Mouse (Mus musculus): ENCODE measurements around the gene Gstp3. TPM values are rescaled to one million over a fixed set of nuclear protein-coding genes. Genes with fewer than 3 reads are reported as not detected.
"Not testable (repeated sequence)": the region's sequence is repeated elsewhere in the genome, so short reads cannot be mapped to it uniquely, and the experiment has no call there.

Gstp3 gene
- total and polyA plus RNA-seq, 2 experiments from 2014 or later, result not detected

DNA sequence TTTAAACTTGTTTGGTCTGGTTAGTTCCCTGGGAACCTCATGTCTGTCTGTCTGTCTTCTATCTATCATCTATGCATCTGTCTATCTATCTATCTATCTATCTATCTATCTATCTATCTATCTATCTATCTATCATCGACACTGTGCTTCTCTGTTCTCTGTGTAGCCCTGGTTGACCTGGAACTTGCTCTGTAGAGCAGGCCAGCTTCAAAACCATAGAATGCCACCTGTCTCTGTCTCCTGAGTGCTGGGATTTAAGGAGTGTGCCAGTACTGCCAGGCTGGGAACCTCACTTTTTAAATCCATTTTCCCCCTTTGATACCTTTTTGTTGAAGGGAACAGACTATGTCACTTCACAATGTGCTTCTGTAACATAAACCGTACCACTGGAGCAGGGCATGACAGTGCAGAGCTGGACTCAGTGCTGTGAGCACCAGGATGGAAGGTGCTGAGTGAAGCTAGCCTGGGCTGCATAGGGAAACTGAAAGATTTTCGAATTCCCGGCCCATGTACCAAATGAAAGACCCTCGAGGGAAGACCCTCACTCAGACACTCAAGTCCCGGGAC, 1.6 kb upstream of the Gstp3 start:
- H3K9me3 ChIP-seq (ENCODE audit: low read length), result no peaks in the 10 kb centered on the region
- no peak overlapping the region for H3K27ac ChIP-seq (ENCODE audit: low read depth, low read length)
- no peak for TF ChIP-seq CTCF (IDR thresholded peaks at IDR 0.05; ENCODE audit: low read depth)
- no peaks in the 10 kb centered on the region for H3K27me3 ChIP-seq (ENCODE audit: insufficient read depth, low read length)
- H3K36me3 ChIP-seq (ENCODE audit: insufficient read depth), result no peaks in the 10 kb centered on the region
- H3K4me1 ChIP-seq (ENCODE audit: insufficient read depth), result no peaks in the 10 kb centered on the region
- WGBS, result 87% methylated on average over 5 of the region's 6 CpGs
- H3K4me3 ChIP-seq (ENCODE audit: low read depth, low read length), result no peak overlapping the region
- no peak overlapping the region for H3K4me2 ChIP-seq (ENCODE audit: low read depth)
- DNase-seq (no peak), ATAC-seq (no peak)
- no peak overlapping the region for H3K9ac ChIP-seq

GRCm38 (mm10) chr19:4060044-4060898, 902 bp upstream of the Gstp3 start:
- not testable (repeated sequence) for H3K27ac ChIP-seq (ENCODE audit: low read depth, low read length); DNase-seq; H3K4me3 ChIP-seq (ENCODE audit: low read depth, low read length); ATAC-seq; H3K9me3 ChIP-seq (ENCODE audit: low read length); H3K9ac ChIP-seq; H3K4me1 ChIP-seq (ENCODE audit: insufficient read depth); H3K36me3 ChIP-seq (ENCODE audit: insufficient read depth); H3K4me2 ChIP-seq (ENCODE audit: low read depth); H3K27me3 ChIP-seq (ENCODE audit: insufficient read depth, low read length)
- WGBS, result 84% methylated on average over 8 of the region's 8 CpGs

- Histone ChIP-seq H3K9ac (no peak overlapping the region), H3K4me2 (ENCODE audit: low read depth) (no peak overlapping the region), H3K4me3 (ENCODE audit: low read depth, low read length) (no peak overlapping the region), H3K27ac (ENCODE audit: low read depth, low read length) (no peak overlapping the region), H3K4me1 (ENCODE audit: insufficient read depth) (no peaks in the 10 kb centered on the region), H3K9me3 (ENCODE audit: low read length) (no peaks in the 10 kb centered on the region), H3K36me3 (ENCODE audit: insufficient read depth) (no peaks in the 10 kb centered on the region), H3K27me3 (ENCODE audit: insufficient read depth, low read length) (no peaks in the 10 kb centered on the region)
- TF ChIP-seq CTCF (IDR thresholded peaks at IDR 0.05; ENCODE audit: low read depth), result no peak
- DNase-seq, result no peak
- no peak for ATAC-seq
- whole genome bisulfite sequencing, result 87% methylated on average over 5 of the region's 5 CpGs
Measured at GRCm38 (mm10) chr19:4058581-4058980, 788 bp downstream of the Gstp3 start.

GRCm38 (mm10) chr19:4057962-4058361, 1.4 kb downstream of the Gstp3 start:
- DNase-seq (no peak), ATAC-seq (no peak)
- 92% methylated on average over 7 of the region's 7 CpGs for WGBS
- Histone ChIP-seq H3K36me3 (ENCODE audit: insufficient read depth) (no peaks in the 10 kb centered on the region), H3K27me3 (ENCODE audit: insufficient read depth, low read length) (no peaks in the 10 kb centered on the region), H3K9me3 (ENCODE audit: low read length) (no peaks in the 10 kb centered on the region), H3K27ac (ENCODE audit: low read depth, low read length) (no peak overlapping the region), H3K4me1 (ENCODE audit: insufficient read depth) (no peaks in the 10 kb centered on the region), H3K9ac (no peak overlapping the region), H3K4me2 (ENCODE audit: low read depth) (no peak overlapping the region), H3K4me3 (ENCODE audit: low read depth, low read length) (no peak overlapping the region)
- no peak for TF ChIP-seq CTCF (IDR thresholded peaks at IDR 0.05; ENCODE audit: low read depth)

- H3K9ac ChIP-seq, result no peak overlapping the region
- H3K36me3 ChIP-seq (ENCODE audit: insufficient read depth), result no peaks in the 10 kb centered on the region
- 85% methylated on average over 13 of the region's 13 CpGs for WGBS
- H3K27me3 ChIP-seq (ENCODE audit: insufficient read depth, low read length), result no peaks in the 10 kb centered on the region
- no peak overlapping the region for H3K27ac ChIP-seq (ENCODE audit: low read depth, low read length)
- H3K4me3 ChIP-seq (ENCODE audit: low read depth, low read length), result no peak overlapping the region
- ATAC-seq, result no peak
- no peaks in the 10 kb centered on the region for H3K4me1 ChIP-seq (ENCODE audit: insufficient read depth)
- no peak for DNase-seq
- no peaks in the 10 kb centered on the region for H3K9me3 ChIP-seq (ENCODE audit: low read length)
- no peak for TF ChIP-seq CTCF (IDR thresholded peaks at IDR 0.05; ENCODE audit: low read depth)
- H3K4me2 ChIP-seq (ENCODE audit: low read depth), result no peak overlapping the region
Measured at GRCm38 (mm10) chr19:4057389-4057788, 2.0 kb downstream of the Gstp3 start.

GRCm38 (mm10) chr19:4056727-4057126, 2.6 kb downstream of the Gstp3 start:
- Histone ChIP-seq H3K36me3 (ENCODE audit: insufficient read depth) (no peaks in the 10 kb centered on the region), H3K4me1 (ENCODE audit: insufficient read depth) (no peaks in the 10 kb centered on the region), H3K4me3 (ENCODE audit: low read depth, low read length) (no peak overlapping the region), H3K9ac (no peak overlapping the region), H3K27me3 (ENCODE audit: insufficient read depth, low read length) (no peaks in the 10 kb centered on the region), H3K4me2 (ENCODE audit: low read depth) (no peak overlapping the region), H3K27ac (ENCODE audit: low read depth, low read length) (no peak overlapping the region), H3K9me3 (ENCODE audit: low read length) (no peaks in the 10 kb centered on the region)
- no peak for DNase-seq
- TF ChIP-seq CTCF (IDR thresholded peaks at IDR 0.05; ENCODE audit: low read depth), result no peak
- no peak for ATAC-seq
- 39% methylated on average over 4 of the region's 4 CpGs for WGBS

DNA sequence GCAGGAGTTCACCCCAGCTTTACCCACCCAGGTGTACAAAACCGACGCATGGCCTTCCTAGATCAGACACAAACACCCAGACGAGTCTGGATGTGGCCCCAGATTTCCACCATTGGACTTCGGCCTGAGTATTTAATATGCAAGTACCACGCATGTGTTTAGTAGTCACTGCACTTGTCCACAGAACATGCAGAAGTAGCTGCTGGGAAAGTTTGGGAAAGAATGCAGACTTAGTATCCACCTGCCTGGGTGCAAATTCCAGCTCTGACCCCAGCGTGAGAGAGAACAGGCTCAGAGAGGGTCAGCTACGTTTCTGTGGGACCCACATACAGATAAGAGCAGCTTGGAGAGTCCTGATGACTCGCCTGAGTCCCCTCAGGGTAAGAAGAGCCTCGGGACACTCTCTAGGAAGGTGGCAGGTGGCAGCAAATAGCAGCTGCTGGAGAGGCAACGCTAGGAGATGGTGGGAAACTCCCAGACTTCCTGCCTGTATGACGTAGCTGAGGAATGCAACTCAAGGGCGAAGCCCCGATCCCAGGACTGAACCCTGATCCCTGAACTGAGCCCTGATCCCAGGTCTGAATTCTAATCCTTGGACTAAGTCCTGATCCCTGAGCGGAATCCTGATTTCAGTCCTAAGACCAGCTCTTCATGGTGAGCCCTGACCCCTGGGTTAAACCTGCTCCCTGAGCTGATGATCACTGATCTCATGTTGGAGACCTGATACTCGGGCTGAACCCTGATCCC, 3.2 kb downstream of the Gstp3 start:
- Histone ChIP-seq H3K4me3 (ENCODE audit: low read depth, low read length) (no peak overlapping the region), H3K4me2 (ENCODE audit: low read depth) (no peak overlapping the region), H3K36me3 (ENCODE audit: insufficient read depth) (no peaks in the 10 kb centered on the region), H3K9me3 (ENCODE audit: low read length) (no peaks in the 10 kb centered on the region), H3K27me3 (ENCODE audit: insufficient read depth, low read length) (no peaks in the 10 kb centered on the region), H3K9ac (no peak overlapping the region), H3K27ac (ENCODE audit: low read depth, low read length) (no peak overlapping the region), H3K4me1 (ENCODE audit: insufficient read depth) (no peaks in the 10 kb centered on the region)
- 64% methylated on average over 15 of the region's 15 CpGs for WGBS
- TF ChIP-seq CTCF (IDR thresholded peaks at IDR 0.05; ENCODE audit: low read depth), result no peak
- ATAC-seq (no peak), DNase-seq (no peak)

Measured in forebrain, postnatal 0 days (tissue).